Mouse (Mus musculus): ENCODE data around the gene Rnf167. TPM values are rescaled to one million over a fixed set of nuclear protein-coding genes. Genes with fewer than 3 reads are reported as not detected.

The Rnf167 gene
- polyA plus RNA-seq, 1 experiment, result 77.6 TPM

- H3K4me3 ChIP-seq (ENCODE audit: control insufficient read depth, low read depth, low read length), result no peak overlapping the region
- H3K4me1 ChIP-seq (ENCODE audit: control insufficient read depth, insufficient read depth, low read length), result peaks cover 12% of the 10 kb centered on the region
- H3K36me3 ChIP-seq (ENCODE audit: control insufficient read depth, insufficient read depth, low read length), result no peaks in the 10 kb centered on the region
- no peak overlapping the region for H3K27ac ChIP-seq (ENCODE audit: control insufficient read depth, insufficient read depth, low read depth, low read length)
- TF ChIP-seq POLR2A (IDR thresholded peaks at IDR 0.05; ENCODE audit: control insufficient read depth, low read depth, low read length) (no peak), CTCF (IDR thresholded peaks at IDR 0.05; ENCODE audit: control insufficient read depth, insufficient read depth, insufficient replicate concordance, low read depth, low read length) (no peak)
- H3K27me3 ChIP-seq (ENCODE audit: control insufficient read depth, insufficient read depth, low read length), result no peaks in the 10 kb centered on the region
Measured at GRCm38 (mm10) chr11:70644564-70645103, 2.4 kb upstream of the Rnf167 start.

GRCm38 (mm10) chr11:70645461-70646258, 1.4 kb upstream of the Rnf167 start:
- H3K36me3 ChIP-seq (ENCODE audit: control insufficient read depth, insufficient read depth, low read length), result no peaks in the 10 kb centered on the region
- no peak overlapping the region for H3K4me3 ChIP-seq (ENCODE audit: control insufficient read depth, low read depth, low read length)
- H3K4me1 ChIP-seq (ENCODE audit: control insufficient read depth, insufficient read depth, low read length), result peaks cover 12% of the 10 kb centered on the region
- no peak overlapping the region for H3K27ac ChIP-seq (ENCODE audit: control insufficient read depth, insufficient read depth, low read depth, low read length)
- no peaks in the 10 kb centered on the region for H3K27me3 ChIP-seq (ENCODE audit: control insufficient read depth, insufficient read depth, low read length)
- TF ChIP-seq CTCF (IDR thresholded peaks at IDR 0.05; ENCODE audit: control insufficient read depth, insufficient read depth, insufficient replicate concordance, low read depth, low read length) (no peak), POLR2A (IDR thresholded peaks at IDR 0.05; ENCODE audit: control insufficient read depth, low read depth, low read length) (no peak)

GRCm38 (mm10) chr11:70646259-70646555, 828 bp upstream of the Rnf167 start:
- no peaks in the 10 kb centered on the region for H3K36me3 ChIP-seq (ENCODE audit: control insufficient read depth, insufficient read depth, low read length)
- H3K4me3 ChIP-seq (ENCODE audit: control insufficient read depth, low read depth, low read length), result peak overlapping the region; percentile 92
- no peak overlapping the region; the same call in 1 of the 2 replicates for H3K27ac ChIP-seq (ENCODE audit: control insufficient read depth, insufficient read depth, low read depth, low read length)
- H3K27me3 ChIP-seq (ENCODE audit: control insufficient read depth, insufficient read depth, low read length), result no peaks in the 10 kb centered on the region
- H3K4me1 ChIP-seq (ENCODE audit: control insufficient read depth, insufficient read depth, low read length), result peaks cover 12% of the 10 kb centered on the region
- TF ChIP-seq CTCF (IDR thresholded peaks at IDR 0.05; ENCODE audit: control insufficient read depth, insufficient read depth, insufficient replicate concordance, low read depth, low read length) (no peak), POLR2A (IDR thresholded peaks at IDR 0.05; ENCODE audit: control insufficient read depth, low read depth, low read length) (no peak)

GRCm38 (mm10) chr11:70647716-70648420, 833 bp downstream of the Rnf167 start:
- H3K4me1 ChIP-seq (ENCODE audit: control insufficient read depth, insufficient read depth, low read length), result peaks cover 18% of the 10 kb centered on the region
- H3K27me3 ChIP-seq (ENCODE audit: control insufficient read depth, insufficient read depth, low read length), result no peaks in the 10 kb centered on the region
- H3K4me3 ChIP-seq (ENCODE audit: control insufficient read depth, low read depth, low read length), result peak overlapping the region; percentile 98
- no peaks in the 10 kb centered on the region; the same call in 1 of the 2 replicates for H3K36me3 ChIP-seq (ENCODE audit: control insufficient read depth, insufficient read depth, low read length)
- H3K27ac ChIP-seq (ENCODE audit: control insufficient read depth, insufficient read depth, low read depth, low read length), result peak overlapping the region; percentile 99
- TF ChIP-seq POLR2A (IDR thresholded peaks at IDR 0.05; ENCODE audit: control insufficient read depth, low read depth, low read length) (no peak; the same call in 1 of the 2 replicates), CTCF (IDR thresholded peaks at IDR 0.05; ENCODE audit: control insufficient read depth, insufficient read depth, insufficient replicate concordance, low read depth, low read length) (no peak)

GRCm38 (mm10) chr11:70648512-70648911, 1.5 kb downstream of the Rnf167 start:
- Histone ChIP-seq H3K4me3 (ENCODE audit: control insufficient read depth, low read depth, low read length) (no peak overlapping the region), H3K27me3 (ENCODE audit: control insufficient read depth, insufficient read depth, low read length) (no peaks in the 10 kb centered on the region), H3K36me3 (ENCODE audit: control insufficient read depth, insufficient read depth, low read length) (no peaks in the 10 kb centered on the region; the same call in 1 of the 2 replicates), H3K4me1 (ENCODE audit: control insufficient read depth, insufficient read depth, low read length) (peaks cover 19% of the 10 kb centered on the region), H3K27ac (ENCODE audit: control insufficient read depth, insufficient read depth, low read depth, low read length) (no peak overlapping the region)
- TF ChIP-seq CTCF (IDR thresholded peaks at IDR 0.05; ENCODE audit: control insufficient read depth, insufficient read depth, insufficient replicate concordance, low read depth, low read length), result no peak

- Histone ChIP-seq H3K4me1 (ENCODE audit: control insufficient read depth, insufficient read depth, low read length) (peaks cover 19% of the 10 kb centered on the region), H3K27me3 (ENCODE audit: control insufficient read depth, insufficient read depth, low read length) (no peaks in the 10 kb centered on the region), H3K27ac (ENCODE audit: control insufficient read depth, insufficient read depth, low read depth, low read length) (no peak overlapping the region), H3K36me3 (ENCODE audit: control insufficient read depth, insufficient read depth, low read length) (no peaks in the 10 kb centered on the region; the same call in 1 of the 2 replicates), H3K4me3 (ENCODE audit: control insufficient read depth, low read depth, low read length) (no peak overlapping the region)
- no peak for TF ChIP-seq CTCF (IDR thresholded peaks at IDR 0.05; ENCODE audit: control insufficient read depth, insufficient read depth, insufficient replicate concordance, low read depth, low read length)
- TF ChIP-seq POLR2A (IDR thresholded peaks at IDR 0.05; ENCODE audit: control insufficient read depth, low read depth, low read length), result no peak
Measured at GRCm38 (mm10) chr11:70649185-70649734, 2.2 kb downstream of the Rnf167 start.
